Mouse (Mus musculus) liver, embryonic 16.5 days (tissue): ENCODE measurements around the gene Cdk12. TPM values are rescaled to one million over a fixed set of nuclear protein-coding genes. Genes with fewer than 3 reads are reported as not detected.
"Not testable (repeated sequence)": the region's sequence is repeated elsewhere in the genome, so short reads cannot be mapped to it uniquely, and the experiment has no call there.

Source experiments
- ATAC-seq: fragments of 200-750 bp; cut with Nextera tagmentation; 2 replicates; pipeline ENCODE4 v1.8.0; 2017; ENCODE audit warnings: low read depth, mild to moderate bottlenecking, moderate number of reproducible peaks, moderate library complexity
- H3K27ac ChIP-seq: fragments of 300-500 bp; sonication (generic); 2 replicates; pipeline ENCODE4 v1.5.1; 2014; ENCODE audit warnings: mild to moderate bottlenecking, low read length
- H3K27me3 ChIP-seq: fragments of 300-500 bp; sonication (generic); 2 replicates; pipeline ENCODE4 v1.6.1; 2014; ENCODE audit warnings: low read depth, low read length, mixed read lengths; ENCODE audit not compliant: control insufficient read depth, insufficient read depth
- H3K36me3 ChIP-seq: fragments of 300-500 bp; sonication (generic); 2 replicates; pipeline ENCODE4 v1.6.1; 2014; ENCODE audit warnings: mild to moderate bottlenecking; ENCODE audit not compliant: control insufficient read depth, insufficient read depth
- H3K4me1 ChIP-seq: fragments of 300-500 bp; sonication (generic); 2 replicates; pipeline ENCODE4 v1.6.1; 2014; ENCODE audit warnings: low read depth, low read length, mixed read lengths; ENCODE audit not compliant: control insufficient read depth
- H3K4me2 ChIP-seq: fragments of 300-500 bp; sonication (generic); 2 replicates; pipeline ENCODE4 v1.6.1; 2014; ENCODE audit warnings: low read depth, low read length, mixed read lengths
- H3K4me3 ChIP-seq: fragments of 300-500 bp; sonication (generic); 2 replicates; pipeline ENCODE4 v1.5.1; 2014; ENCODE audit warnings: low read depth, mild to moderate bottlenecking, low read length
- H3K9ac ChIP-seq: fragments of 300-500 bp; sonication (generic); 2 replicates; pipeline ENCODE4 v1.6.1; 2014; ENCODE audit warnings: low read depth, low read length
- H3K9me3 ChIP-seq: fragments of 300-500 bp; sonication (generic); replicated peaks from 2 replicates; pipeline ENCODE4 v1.6.1; 2016; ENCODE audit warnings: low read length; ENCODE audit not compliant: control insufficient read depth
- WGBS: fragments of 180-500 bp; shearing (Covaris S2); extraction: QIAGEN DNeasy Blood & Tissue Kit; methylation state at CpG from one replicate; pipeline ENCODE4 v1.1.7; 2014; ENCODE audit not compliant: insufficient replicate concordance; 5-methylcytosine and 5-hydroxymethylcytosine counted together
- polyA plus RNA-seq: library from polyadenylated mRNA; unstranded; fragments of >200 nt; fragmentation: Nextera tagmentation; extraction: Ambion mirVana; gene quantifications from 2 replicates; pipeline ENCODE4 v1.2.1, GENCODE M21; 2015

The Cdk12 gene
- polyA plus RNA-seq, 1 experiment from 2014 or later = 5.7 TPM

DNA sequence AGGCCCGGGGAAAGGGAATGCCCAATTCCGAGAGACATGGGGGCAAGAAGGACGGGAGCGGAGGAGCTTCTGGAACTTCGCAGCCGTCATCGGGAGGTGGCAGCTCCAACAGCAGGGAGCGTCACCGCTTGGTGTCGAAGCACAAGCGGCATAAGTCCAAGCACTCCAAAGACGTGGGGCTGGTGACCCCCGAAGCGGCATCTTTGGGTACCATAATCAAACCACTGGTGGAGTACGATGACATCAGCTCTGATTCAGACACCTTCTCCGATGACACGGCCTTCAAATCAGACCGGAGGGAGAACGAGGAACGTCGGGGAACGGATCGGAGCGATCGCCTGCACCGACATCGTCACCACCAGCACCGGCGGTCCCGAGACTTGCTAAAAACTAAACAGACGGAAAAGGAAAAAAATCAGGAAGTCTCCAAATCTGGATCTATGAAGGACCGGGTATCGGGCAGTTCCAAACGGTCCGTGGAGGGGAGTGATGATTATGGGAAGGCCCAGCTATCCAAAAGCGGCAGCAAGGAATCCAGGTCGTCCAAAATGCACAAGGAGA is 572 bp downstream of the Cdk12 start:
- no peak; the same call in 1 of the 2 replicates for ATAC-seq
- Histone ChIP-seq H3K27ac (peak overlapping the region; percentile 100), H3K9me3 (no peaks in the 10 kb centered on the region), H3K9ac (peak overlapping the region; percentile 100), H3K4me1 (peaks cover 13% of the 10 kb centered on the region), H3K36me3 (peaks cover 7% of the 10 kb centered on the region), H3K4me3 (peak overlapping the region; percentile 99), H3K4me2 (peak overlapping the region; percentile 54), H3K27me3 (no peaks in the 10 kb centered on the region)
- 0% methylated on average over 37 of the region's 37 CpGs for WGBS

DNA sequence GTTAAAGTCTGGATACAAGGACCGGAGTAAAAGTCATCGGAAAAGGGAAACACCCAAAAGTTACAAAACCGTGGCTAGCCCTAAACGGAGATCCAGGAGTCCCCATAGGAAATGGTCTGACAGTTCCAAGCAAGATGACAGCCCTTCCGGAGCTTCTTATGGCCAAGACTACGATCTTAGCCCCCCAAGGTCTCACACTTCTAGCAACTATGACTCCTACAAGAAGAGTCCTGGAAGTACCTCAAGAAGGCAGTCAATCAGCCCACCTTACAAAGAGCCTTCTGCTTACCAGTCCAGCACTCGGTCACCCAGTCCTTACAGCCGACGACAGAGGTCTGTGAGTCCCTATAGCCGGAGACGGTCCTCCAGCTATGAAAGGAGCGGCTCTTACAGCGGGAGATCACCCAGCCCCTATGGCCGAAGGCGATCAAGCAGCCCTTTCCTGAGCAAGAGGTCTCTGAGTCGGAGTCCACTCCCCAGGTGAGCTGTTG is 1.1 kb downstream of the Cdk12 start:
- H3K36me3 ChIP-seq = peaks cover 13% of the 10 kb centered on the region
- no peaks in the 10 kb centered on the region for H3K9me3 ChIP-seq
- peak overlapping the region; percentile 54 for H3K4me2 ChIP-seq
- peak overlapping the region; percentile 99 for H3K4me3 ChIP-seq
- under 1% methylated on average over 16 of the region's 16 CpGs for WGBS
- peak overlapping the region; percentile 100 for H3K27ac ChIP-seq
- no peaks in the 10 kb centered on the region for H3K27me3 ChIP-seq
- H3K9ac ChIP-seq = peak overlapping the region; percentile 100
- peaks cover 13% of the 10 kb centered on the region for H3K4me1 ChIP-seq
- ATAC-seq = no peak

DNA sequence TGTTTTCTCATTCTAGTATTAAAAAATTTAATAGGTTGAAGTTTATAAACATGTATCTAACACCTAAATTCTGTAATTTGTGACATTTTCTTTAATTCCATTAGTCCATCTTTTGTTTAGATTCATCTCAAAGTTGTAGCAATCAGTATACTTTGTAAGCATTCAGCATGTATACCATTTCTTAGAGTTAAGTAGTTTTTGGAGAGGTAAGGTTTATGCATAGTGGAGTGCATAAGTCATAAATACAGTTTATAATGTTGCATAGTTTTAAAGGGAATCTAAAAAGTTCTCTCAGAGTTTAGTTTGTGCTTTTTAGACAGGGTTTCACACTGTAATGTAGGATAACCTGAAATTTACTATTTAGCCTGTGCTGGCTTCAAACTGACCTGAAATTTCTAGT is 2.6 kb downstream of the Cdk12 start:
- H3K27me3 ChIP-seq = no peaks in the 10 kb centered on the region
- H3K36me3 ChIP-seq = peaks cover 21% of the 10 kb centered on the region
- H3K9me3 ChIP-seq = no peaks in the 10 kb centered on the region
- H3K4me3 ChIP-seq = peak overlapping the region; percentile 45; the same call in 1 of the 2 replicates
- ATAC-seq = no peak
- no peak overlapping the region for H3K27ac ChIP-seq
- H3K4me1 ChIP-seq = peaks cover 13% of the 10 kb centered on the region
- peak overlapping the region; percentile 57 for H3K4me2 ChIP-seq
- H3K9ac ChIP-seq = no peak overlapping the region

DNA sequence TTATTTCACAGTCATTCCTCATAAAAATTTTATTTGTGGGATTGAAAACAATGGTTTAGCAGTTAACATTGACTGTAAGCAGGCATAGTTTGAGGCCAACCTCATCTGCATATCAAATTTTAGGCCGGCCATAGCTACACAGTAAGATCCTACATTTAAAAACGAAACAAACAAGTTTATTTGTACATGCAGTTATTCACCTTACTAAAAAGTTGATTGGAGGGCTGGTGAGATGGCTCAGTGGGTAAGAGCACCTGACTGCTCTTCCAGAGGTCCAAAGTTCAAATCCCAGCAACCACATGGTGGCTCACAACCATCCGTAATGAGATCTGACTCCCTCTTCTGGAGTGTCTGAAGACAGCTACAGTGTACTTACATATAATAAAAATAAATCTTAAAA is 3.4 kb downstream of the Cdk12 start:
- not testable (repeated sequence) for H3K9me3 ChIP-seq, H3K9ac ChIP-seq, H3K27me3 ChIP-seq, ATAC-seq, H3K27ac ChIP-seq
- peak overlapping the region; percentile 45 for H3K4me3 ChIP-seq
- peak overlapping the region; percentile 57 for H3K4me2 ChIP-seq
- H3K4me1 ChIP-seq = peaks cover 13% of the 10 kb centered on the region
- peaks cover 27% of the 10 kb centered on the region for H3K36me3 ChIP-seq
- WGBS = 62% methylated on average over 3 of the region's 3 CpGs

DNA sequence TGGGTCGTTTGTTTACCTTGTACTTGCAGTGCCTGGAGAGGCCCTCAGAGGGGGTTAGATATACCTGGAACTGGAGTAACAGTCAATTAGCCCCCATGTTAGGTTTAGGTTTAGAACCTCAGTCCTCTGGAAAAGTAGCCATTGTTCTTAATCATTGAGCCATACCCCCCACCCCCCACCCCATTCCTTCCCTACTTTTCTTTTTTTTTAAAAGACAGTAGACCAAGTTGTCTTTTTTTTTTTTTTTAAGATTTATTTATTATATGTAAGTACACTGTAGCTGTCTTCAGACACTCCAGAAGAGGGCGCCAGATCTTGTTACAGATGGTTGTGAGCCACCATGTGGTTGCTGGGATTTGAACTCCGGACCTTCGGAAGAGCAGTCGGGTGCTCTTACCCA is 6.8 kb downstream of the Cdk12 start:
- H3K9me3 ChIP-seq, H3K4me2 ChIP-seq, H3K9ac ChIP-seq, H3K27me3 ChIP-seq, ATAC-seq, H3K4me3 ChIP-seq, H3K27ac ChIP-seq: not testable (repeated sequence)
- WGBS = 71% methylated on average over 5 of the region's 5 CpGs
- Histone ChIP-seq H3K36me3 (peaks cover 34% of the 10 kb centered on the region), H3K4me1 (peaks cover 18% of the 10 kb centered on the region)

DNA sequence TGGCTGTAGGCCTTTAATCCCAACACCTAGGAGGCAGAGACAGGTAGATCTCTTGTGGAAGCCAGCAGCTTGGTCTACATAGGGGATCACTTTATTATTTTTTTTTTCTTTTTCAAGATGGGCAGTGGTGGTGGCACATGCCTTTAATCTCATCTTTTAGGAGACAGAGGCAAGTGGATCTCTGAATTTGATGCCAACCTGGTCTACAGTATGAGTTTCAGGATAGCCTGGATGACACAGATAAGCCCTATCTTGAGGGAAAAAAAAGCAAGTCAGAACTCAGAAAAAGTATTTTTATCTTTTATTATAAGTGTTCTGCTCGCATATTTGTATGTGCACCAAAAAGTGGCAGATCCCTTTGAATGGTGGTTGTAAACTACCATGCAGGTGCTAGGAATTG is 10.5 kb downstream of the Cdk12 start:
- H3K36me3 ChIP-seq = peaks cover 39% of the 10 kb centered on the region
- peak overlapping the region; percentile 23; the same call in 1 of the 2 replicates for H3K9ac ChIP-seq
- H3K4me2 ChIP-seq = peak overlapping the region; percentile 46
- no peaks in the 10 kb centered on the region for H3K27me3 ChIP-seq
- ATAC-seq = peak; percentile 82
- no peaks in the 10 kb centered on the region for H3K9me3 ChIP-seq
- 24% methylated on average over 1 of the region's 1 CpGs for WGBS
- no peak overlapping the region for H3K4me3 ChIP-seq
- H3K27ac ChIP-seq = peak overlapping the region; percentile 66
- peaks cover 14% of the 10 kb centered on the region for H3K4me1 ChIP-seq

DNA sequence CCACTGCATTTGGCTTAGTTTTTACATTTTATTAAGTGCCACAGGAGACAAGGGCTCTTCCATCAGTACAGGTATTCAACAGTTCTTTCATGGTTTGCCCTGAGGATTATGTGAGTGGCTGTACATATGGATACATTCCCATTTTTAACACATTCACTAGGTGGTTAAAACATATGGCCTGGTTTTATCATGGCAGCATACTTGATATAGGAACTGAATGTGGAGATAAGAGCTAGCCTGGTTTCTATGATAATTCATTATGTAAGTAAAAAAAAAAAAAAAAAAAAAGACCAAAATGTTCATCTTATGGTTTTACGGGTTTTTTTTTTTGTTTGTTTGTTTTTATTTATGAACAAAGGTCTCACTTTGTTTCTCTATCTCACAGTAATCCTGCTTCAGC is 23.5 kb downstream of the Cdk12 start:
- Histone ChIP-seq H3K36me3 (peaks cover 52% of the 10 kb centered on the region), H3K4me2 (no peak overlapping the region), H3K9me3 (no peaks in the 10 kb centered on the region), H3K4me3 (no peak overlapping the region), H3K4me1 (peaks cover 4% of the 10 kb centered on the region; the same call in 1 of the 2 replicates), H3K27me3 (no peaks in the 10 kb centered on the region), H3K27ac (no peak overlapping the region), H3K9ac (no peak overlapping the region)
- no peak for ATAC-seq
- 43% methylated on average over 1 of the region's 1 CpGs for WGBS

DNA sequence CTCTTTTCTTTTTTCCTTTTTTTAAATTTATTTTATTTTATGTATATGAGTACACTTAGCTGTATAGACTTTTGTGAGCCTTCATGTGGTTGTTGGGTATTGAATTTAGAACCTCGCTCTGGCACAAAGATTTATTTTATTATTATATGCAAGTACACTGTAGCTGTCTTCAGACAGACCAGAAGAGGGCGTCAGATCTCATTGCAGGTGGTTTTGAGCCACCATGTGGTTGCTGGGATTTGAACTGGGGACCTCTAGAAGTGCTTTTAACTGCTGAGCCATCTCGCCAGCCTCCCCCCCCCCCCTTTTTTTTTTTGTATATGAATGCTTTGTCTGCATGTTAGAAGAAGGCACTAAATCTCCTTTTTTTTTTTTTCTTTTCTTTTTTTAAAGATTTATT is 35.6 kb downstream of the Cdk12 start:
- 70% methylated on average over 3 of the region's 3 CpGs for WGBS

DNA sequence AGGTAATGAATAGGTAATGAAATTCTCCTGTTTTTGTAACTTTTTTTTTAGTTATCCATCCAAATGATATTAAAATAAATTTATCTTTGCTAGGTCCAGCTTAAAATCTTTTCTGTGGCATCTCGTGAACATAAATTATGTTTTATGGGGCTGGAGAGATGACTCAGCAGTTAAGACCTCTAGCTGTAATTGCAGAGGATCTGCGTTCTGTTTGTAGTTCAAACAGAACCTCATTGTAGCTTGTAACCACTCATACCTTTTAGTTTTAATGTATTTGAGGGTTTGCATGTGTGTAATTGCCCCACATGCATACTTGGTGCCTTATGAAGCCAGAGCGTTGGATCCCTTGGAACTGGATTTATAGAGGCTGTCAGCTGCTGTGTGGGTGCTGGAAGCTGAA is 36.1 kb downstream of the Cdk12 start:
- no peak overlapping the region for H3K27ac ChIP-seq
- no peak overlapping the region for H3K4me3 ChIP-seq
- H3K4me2 ChIP-seq = no peak overlapping the region
- H3K36me3 ChIP-seq = peaks cover 50% of the 10 kb centered on the region
- no peaks in the 10 kb centered on the region for H3K4me1 ChIP-seq
- no peak for ATAC-seq
- WGBS = 78% methylated on average over 3 of the region's 3 CpGs
- H3K27me3 ChIP-seq = no peaks in the 10 kb centered on the region
- no peak overlapping the region for H3K9ac ChIP-seq
- no peaks in the 10 kb centered on the region for H3K9me3 ChIP-seq

More for the DNA sequence above, 35.6 kb downstream of the Cdk12 start:
- H3K27me3 ChIP-seq = no peaks in the 10 kb centered on the region
- H3K36me3 ChIP-seq = peaks cover 46% of the 10 kb centered on the region
- H3K4me3 ChIP-seq = no peak overlapping the region
- ATAC-seq = no peak
- H3K9me3 ChIP-seq = no peaks in the 10 kb centered on the region
- no peak overlapping the region for H3K27ac ChIP-seq
- no peaks in the 10 kb centered on the region for H3K4me1 ChIP-seq
- H3K9ac ChIP-seq = no peak overlapping the region
- no peak overlapping the region for H3K4me2 ChIP-seq
